Mouse (Mus musculus): Measurements from ENCODE around the gene Crat. TPM values are rescaled to one million over a fixed set of nuclear protein-coding genes. Genes with fewer than 3 reads are reported as not detected.

Gene Crat
- polyA plus RNA-seq, 1 experiment, result 53.9 TPM

- Histone ChIP-seq H3K27ac (ENCODE audit: insufficient read depth, low read length) (no peak overlapping the region), H3K36me3 (ENCODE audit: control insufficient read depth, insufficient read depth, low read length) (peaks cover 20% of the 10 kb centered on the region), H3K4me1 (ENCODE audit: control insufficient read depth, insufficient read depth, insufficient read length) (peaks cover 10% of the 10 kb centered on the region; the same call in 1 of the 2 replicates), H3K4me3 (ENCODE audit: extremely low read depth, insufficient read depth, insufficient read length) (no peak overlapping the region), H3K27me3 (ENCODE audit: control insufficient read depth, insufficient read depth, low read length) (no peaks in the 10 kb centered on the region)
- WGBS, result 93% methylated on average over 7 of the region's 7 CpGs
- DNase-seq (ENCODE audit: low read depth in 1 of 2, low spot score in 2 of 2), result no peak
- no peak for TF ChIP-seq POLR2A (IDR thresholded peaks at IDR 0.05; ENCODE audit: low read depth, low read length)
- TF ChIP-seq CTCF (IDR thresholded peaks at IDR 0.05; ENCODE audit: extremely low read depth, insufficient read depth, insufficient read length, insufficient replicate concordance), result no peak
These were observed 19.9 kb downstream of the Crat start for GRCm38 (mm10) chr2:30395757-30396156.

- Histone ChIP-seq H3K36me3 (ENCODE audit: control insufficient read depth, insufficient read depth, low read length) (peaks cover 10% of the 10 kb centered on the region), H3K27ac (ENCODE audit: insufficient read depth, low read length) (no peak overlapping the region), H3K4me1 (ENCODE audit: control insufficient read depth, insufficient read depth, insufficient read length) (peaks cover 10% of the 10 kb centered on the region; the same call in 1 of the 2 replicates), H3K4me3 (ENCODE audit: extremely low read depth, insufficient read depth, insufficient read length) (peak overlapping the region; percentile 75; the same call in 1 of the 2 replicates), H3K27me3 (ENCODE audit: control insufficient read depth, insufficient read depth, low read length) (no peaks in the 10 kb centered on the region)
- WGBS, result 80% methylated on average over 1 of the region's 1 CpGs
- no peak for DNase-seq (ENCODE audit: low read depth in 1 of 2, low spot score in 2 of 2)
- TF ChIP-seq POLR2A (IDR thresholded peaks at IDR 0.05; ENCODE audit: low read depth, low read length) (no peak), CTCF (IDR thresholded peaks at IDR 0.05; ENCODE audit: extremely low read depth, insufficient read depth, insufficient read length, insufficient replicate concordance) (no peak)
These were observed 22.3 kb downstream of the Crat start for GRCm38 (mm10) chr2:30393370-30393656.

- Histone ChIP-seq H3K27ac (ENCODE audit: insufficient read depth, low read length) (peak overlapping the region; percentile 51; the same call in 1 of the 2 replicates), H3K36me3 (ENCODE audit: control insufficient read depth, insufficient read depth, low read length) (peaks cover 7% of the 10 kb centered on the region), H3K4me1 (ENCODE audit: control insufficient read depth, insufficient read depth, insufficient read length) (peaks cover 10% of the 10 kb centered on the region; the same call in 1 of the 2 replicates), H3K27me3 (ENCODE audit: control insufficient read depth, insufficient read depth, low read length) (no peaks in the 10 kb centered on the region), H3K4me3 (ENCODE audit: extremely low read depth, insufficient read depth, insufficient read length) (peak overlapping the region; percentile 75)
- WGBS, result 1% methylated on average over 53 of the region's 54 CpGs
- TF ChIP-seq CTCF (IDR thresholded peaks at IDR 0.05; ENCODE audit: extremely low read depth, insufficient read depth, insufficient read length, insufficient replicate concordance) (no peak), POLR2A (IDR thresholded peaks at IDR 0.05; ENCODE audit: low read depth, low read length) (no peak)
- peak in 1 of 2 experiments; percentile 67 for DNase-seq (ENCODE audit: low read depth in 1 of 2, low spot score in 2 of 2)
These were observed 22.8 kb downstream of the Crat start for GRCm38 (mm10) chr2:30392577-30393369.

DNA sequence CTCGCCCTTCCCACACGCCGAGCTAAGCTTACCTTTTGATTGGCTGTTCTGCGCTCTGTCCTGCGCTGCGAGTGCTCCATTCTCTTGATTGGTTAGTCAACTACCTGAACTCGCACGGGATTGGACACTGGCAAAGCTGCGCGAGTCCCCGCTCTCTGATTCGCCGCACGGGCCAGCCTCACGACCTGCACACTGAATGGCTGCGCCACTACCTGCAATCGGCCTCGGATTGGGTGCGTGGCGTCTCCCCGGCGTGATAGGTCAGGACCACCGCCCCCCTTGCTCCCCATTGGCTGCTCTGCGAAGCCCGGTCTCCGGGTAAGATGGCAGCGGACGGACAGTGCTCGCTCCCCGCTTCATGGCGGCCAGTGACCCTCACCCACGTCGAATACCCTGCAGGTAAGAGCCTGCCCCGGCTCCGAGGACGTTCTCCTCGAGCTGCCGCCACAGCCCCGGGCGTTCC, 23.5 kb downstream of the Crat start, which contains the start of gene Dolpp1:
TSS of gene Dolpp1 (plus strand) at position 141 of the 463 bp plus-strand sequence.
- WGBS, result under 1% methylated on average over 39 of the region's 40 CpGs
- DNase-seq (ENCODE audit: low read depth in 1 of 2, low spot score in 2 of 2), result peak; percentile 97
- H3K27me3 ChIP-seq (ENCODE audit: control insufficient read depth, insufficient read depth, low read length), result no peaks in the 10 kb centered on the region
- H3K27ac ChIP-seq (ENCODE audit: insufficient read depth, low read length), result peak within 1 kb of the TSS; percentile 51; the same call in 1 of the 2 replicates
- H3K4me3 ChIP-seq (ENCODE audit: extremely low read depth, insufficient read depth, insufficient read length), result peak within 1 kb of the TSS; percentile 75
- peaks cover 10% of the 10 kb centered on the region; the same call in 1 of the 2 replicates for H3K4me1 ChIP-seq (ENCODE audit: control insufficient read depth, insufficient read depth, insufficient read length)
- H3K36me3 ChIP-seq (ENCODE audit: control insufficient read depth, insufficient read depth, low read length), result peaks cover 3% of the 10 kb centered on the region; the same call in 1 of the 2 replicates
- TF ChIP-seq CTCF (IDR thresholded peaks at IDR 0.05; ENCODE audit: extremely low read depth, insufficient read depth, insufficient read length, insufficient replicate concordance) (no peak), POLR2A (IDR thresholded peaks at IDR 0.05; ENCODE audit: low read depth, low read length) (peak; percentile 56)

- Histone ChIP-seq H3K27ac (ENCODE audit: insufficient read depth, low read length) (no peak overlapping the region), H3K27me3 (ENCODE audit: control insufficient read depth, insufficient read depth, low read length) (no peaks in the 10 kb centered on the region), H3K36me3 (ENCODE audit: control insufficient read depth, insufficient read depth, low read length) (no peaks in the 10 kb centered on the region), H3K4me3 (ENCODE audit: extremely low read depth, insufficient read depth, insufficient read length) (no peak overlapping the region), H3K4me1 (ENCODE audit: control insufficient read depth, insufficient read depth, insufficient read length) (peaks cover 10% of the 10 kb centered on the region; the same call in 1 of the 2 replicates)
- TF ChIP-seq CTCF (IDR thresholded peaks at IDR 0.05; ENCODE audit: extremely low read depth, insufficient read depth, insufficient read length, insufficient replicate concordance), result no peak
- TF ChIP-seq POLR2A (IDR thresholded peaks at IDR 0.05; ENCODE audit: low read depth, low read length), result no peak
- 91% methylated on average over 2 of the region's 2 CpGs for WGBS
- DNase-seq (ENCODE audit: low read depth in 1 of 2, low spot score in 2 of 2), result no peak
These were observed 26.6 kb downstream of the Crat start for GRCm38 (mm10) chr2:30389000-30389399.

GRCm38 (mm10) chr2:30386913-30387312, 28.7 kb downstream of the Crat start:
- WGBS, result 92% methylated on average over 9 of the region's 9 CpGs

More at GRCm38 (mm10) chr2:30386913-30387312, 28.7 kb downstream of the Crat start:
- Histone ChIP-seq H3K4me3 (ENCODE audit: extremely low read depth, insufficient read depth, insufficient read length) (no peak overlapping the region), H3K27me3 (ENCODE audit: control insufficient read depth, insufficient read depth, low read length) (no peaks in the 10 kb centered on the region), H3K36me3 (ENCODE audit: control insufficient read depth, insufficient read depth, low read length) (peaks cover 5% of the 10 kb centered on the region; the same call in 1 of the 2 replicates), H3K27ac (ENCODE audit: insufficient read depth, low read length) (no peak overlapping the region), H3K4me1 (ENCODE audit: control insufficient read depth, insufficient read depth, insufficient read length) (no peaks in the 10 kb centered on the region)
- no peak for DNase-seq (ENCODE audit: low read depth in 1 of 2, low spot score in 2 of 2)
- no peak for TF ChIP-seq CTCF (IDR thresholded peaks at IDR 0.05; ENCODE audit: extremely low read depth, insufficient read depth, insufficient read length, insufficient replicate concordance)
- TF ChIP-seq POLR2A (IDR thresholded peaks at IDR 0.05; ENCODE audit: low read depth, low read length), result no peak

Measured in spleen, adult 2 months (tissue).